Mouse (Mus musculus): ENCODE measurements at regions not wholly inside any gene's neighbourhood (a gene's known extent, or its start where the extent isn't known, plus 50 kb on each side); places are given as distances from the start of the nearest gene placed in this dataset.

DNA sequence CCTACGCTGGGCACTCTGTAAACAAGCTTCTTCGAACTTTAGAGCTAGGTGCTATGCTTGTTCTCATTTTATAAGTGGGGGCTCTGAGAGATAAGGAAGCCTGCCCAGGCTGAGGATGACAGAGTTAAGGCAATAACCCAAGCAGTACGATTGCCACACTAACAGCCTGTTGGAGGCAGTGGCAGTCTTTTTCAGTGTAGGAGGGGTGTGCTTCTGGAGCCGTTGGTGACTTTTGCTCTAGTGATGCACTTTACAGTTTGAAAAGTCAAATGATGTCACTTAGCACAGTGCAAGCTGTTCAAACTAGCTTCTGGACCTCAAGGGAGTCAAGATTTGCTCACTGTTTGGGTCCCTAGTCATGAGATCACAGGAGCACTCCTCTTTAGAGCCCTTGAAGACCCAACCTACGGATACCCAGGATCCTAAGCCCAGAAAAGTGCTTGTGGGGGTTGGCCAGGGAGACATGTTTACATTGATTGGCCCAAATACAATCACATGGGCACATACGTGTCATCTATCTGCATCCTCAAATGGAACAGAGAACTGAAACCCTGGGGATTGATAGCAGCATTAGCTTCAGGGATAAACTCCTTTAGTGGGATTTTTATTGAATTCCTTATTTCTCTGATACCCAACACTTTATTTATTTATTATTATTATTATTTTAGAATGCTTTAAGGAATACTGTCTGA is 117.7 kb upstream of the Tbl1xr1 start:
- no peak overlapping the region for H3K4me3 ChIP-seq (ENCODE audit: insufficient read depth, low read length)
- H3K4me1 ChIP-seq (ENCODE audit: control insufficient read depth, insufficient read depth, low read length), result peaks cover 14% of the 10 kb centered on the region
- TF ChIP-seq POLR2A (IDR thresholded peaks at IDR 0.05; ENCODE audit: low read depth, low read length), result no peak
- TF ChIP-seq CTCF (IDR thresholded peaks at IDR 0.05; ENCODE audit: borderline replicate concordance, insufficient read depth, low read length), result no peak
- H3K27ac ChIP-seq (ENCODE audit: insufficient read depth, low read length), result no peak overlapping the region

DNA sequence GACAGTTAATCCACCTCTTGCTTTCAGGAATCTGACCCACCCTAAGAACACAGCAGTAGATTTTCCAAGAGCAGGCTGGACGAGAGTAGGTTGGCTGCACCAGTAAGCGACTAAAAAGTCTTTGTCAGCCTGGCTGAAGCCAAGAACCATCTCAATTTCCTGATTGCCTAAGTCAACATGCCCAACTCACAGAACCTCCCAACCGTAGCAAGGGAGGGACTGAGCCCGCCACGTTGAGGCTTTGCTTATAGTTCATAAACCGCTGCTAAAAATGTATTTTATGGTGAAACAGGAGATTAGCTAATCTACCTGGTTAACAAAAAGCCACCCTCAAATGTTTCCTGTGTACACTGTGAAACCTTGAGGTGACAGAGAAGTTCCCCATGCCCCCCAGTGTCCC is 115.4 kb upstream of the Tbl1xr1 start:
- no peak overlapping the region for H3K27ac ChIP-seq (ENCODE audit: insufficient read depth, low read length)
- no peak for TF ChIP-seq CTCF (IDR thresholded peaks at IDR 0.05; ENCODE audit: borderline replicate concordance, insufficient read depth, low read length)
- no peak overlapping the region for H3K4me3 ChIP-seq (ENCODE audit: insufficient read depth, low read length)
- peaks cover 24% of the 10 kb centered on the region for H3K4me1 ChIP-seq (ENCODE audit: control insufficient read depth, insufficient read depth, low read length)

DNA sequence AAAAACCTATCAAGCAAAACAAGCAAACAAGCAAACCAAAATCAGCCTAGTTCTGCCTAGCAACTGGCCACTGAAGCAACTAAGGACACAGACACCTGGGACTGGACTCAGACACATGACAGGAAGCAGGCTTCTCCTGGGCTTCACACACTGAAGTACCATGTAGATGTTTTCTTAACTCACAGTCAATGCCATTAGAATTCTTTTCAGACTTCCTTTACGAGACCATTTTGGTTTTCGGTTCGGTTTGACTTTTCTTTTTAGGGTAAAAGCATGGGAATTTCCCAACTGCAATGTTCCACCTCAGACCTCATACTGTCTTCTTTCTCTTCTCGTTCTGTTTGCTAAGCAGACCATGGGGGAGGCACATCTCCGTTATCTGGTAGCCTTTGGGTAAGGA is 114.7 kb upstream of the Tbl1xr1 start:
- no peak overlapping the region for H3K4me3 ChIP-seq (ENCODE audit: insufficient read depth, low read length)
- H3K27ac ChIP-seq (ENCODE audit: insufficient read depth, low read length), result peak overlapping the region; percentile 92
- peaks cover 24% of the 10 kb centered on the region for H3K4me1 ChIP-seq (ENCODE audit: control insufficient read depth, insufficient read depth, low read length)
- TF ChIP-seq CTCF (IDR thresholded peaks at IDR 0.05; ENCODE audit: borderline replicate concordance, insufficient read depth, low read length) (no peak), POLR2A (IDR thresholded peaks at IDR 0.05; ENCODE audit: low read depth, low read length) (no peak)

DNA sequence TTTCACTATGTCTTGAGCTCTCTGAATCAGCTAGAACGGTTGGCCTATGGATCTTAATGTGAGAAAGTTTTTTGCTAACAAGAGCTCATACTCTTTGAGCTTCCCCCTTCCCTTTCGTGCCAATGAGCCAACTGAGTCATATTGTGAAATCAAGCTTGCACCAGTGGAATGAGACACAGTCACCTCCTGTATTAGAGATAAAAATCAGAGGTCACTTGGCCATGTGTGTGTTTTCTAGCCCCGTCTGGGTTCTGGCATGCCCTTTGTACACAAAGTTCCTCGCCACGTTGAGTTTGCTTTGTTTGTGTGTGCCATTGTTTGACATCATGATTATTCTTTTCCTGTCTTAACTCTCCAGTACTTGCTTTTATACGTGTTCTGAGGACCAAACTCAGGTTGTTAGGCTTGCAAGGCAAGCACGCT is 114.1 kb upstream of the Tbl1xr1 start:
- no peak overlapping the region for H3K4me3 ChIP-seq (ENCODE audit: insufficient read depth, low read length)
- TF ChIP-seq POLR2A (IDR thresholded peaks at IDR 0.05; ENCODE audit: low read depth, low read length), result no peak
- TF ChIP-seq CTCF (IDR thresholded peaks at IDR 0.05; ENCODE audit: borderline replicate concordance, insufficient read depth, low read length), result no peak
- peak overlapping the region; percentile 92 for H3K27ac ChIP-seq (ENCODE audit: insufficient read depth, low read length)
- peaks cover 24% of the 10 kb centered on the region for H3K4me1 ChIP-seq (ENCODE audit: control insufficient read depth, insufficient read depth, low read length)

DNA sequence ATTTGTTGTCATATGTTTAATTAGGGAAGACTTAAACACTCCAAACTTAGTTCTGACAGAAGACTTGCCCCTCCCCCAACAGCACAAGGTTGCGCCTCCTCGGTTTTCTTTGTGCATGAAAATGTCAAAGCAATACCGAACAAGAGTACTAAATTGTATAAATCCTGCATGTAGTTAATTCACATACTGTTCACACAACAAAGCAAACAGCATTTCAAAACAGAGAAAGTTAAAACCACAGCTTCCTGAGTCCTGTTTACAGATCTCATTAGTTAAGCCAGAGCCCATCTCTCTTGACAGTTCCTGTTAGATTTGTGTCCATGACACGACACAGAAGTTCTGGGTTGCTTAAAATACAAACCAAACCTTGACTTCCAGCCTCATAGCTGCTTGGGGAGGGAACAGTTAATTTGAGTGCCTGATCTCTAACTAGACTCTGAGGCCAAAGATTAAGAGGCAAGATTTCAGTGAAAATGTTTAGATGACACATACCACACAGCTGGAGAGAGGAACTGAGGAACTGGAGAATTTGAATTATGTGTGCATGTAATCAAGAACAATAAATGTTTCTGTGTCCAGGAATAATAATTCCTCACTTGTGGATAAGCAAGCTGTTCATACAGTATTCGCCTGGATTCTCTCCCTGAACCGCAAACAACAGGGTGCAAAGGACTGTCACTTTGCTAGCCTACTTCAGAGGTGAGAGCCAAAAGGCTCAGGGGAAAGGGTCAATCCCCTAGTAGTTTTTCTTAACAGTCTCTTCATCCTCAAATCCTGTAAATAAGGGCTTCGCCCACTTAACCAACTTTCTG is 113.3 kb upstream of the Tbl1xr1 start:
- H3K27ac ChIP-seq (ENCODE audit: insufficient read depth, low read length), result peak overlapping the region; percentile 92
- peaks cover 24% of the 10 kb centered on the region for H3K4me1 ChIP-seq (ENCODE audit: control insufficient read depth, insufficient read depth, low read length)
- TF ChIP-seq POLR2A (IDR thresholded peaks at IDR 0.05; ENCODE audit: low read depth, low read length) (no peak), CTCF (IDR thresholded peaks at IDR 0.05; ENCODE audit: borderline replicate concordance, insufficient read depth, low read length) (no peak)
- H3K4me3 ChIP-seq (ENCODE audit: insufficient read depth, low read length), result no peak overlapping the region

DNA sequence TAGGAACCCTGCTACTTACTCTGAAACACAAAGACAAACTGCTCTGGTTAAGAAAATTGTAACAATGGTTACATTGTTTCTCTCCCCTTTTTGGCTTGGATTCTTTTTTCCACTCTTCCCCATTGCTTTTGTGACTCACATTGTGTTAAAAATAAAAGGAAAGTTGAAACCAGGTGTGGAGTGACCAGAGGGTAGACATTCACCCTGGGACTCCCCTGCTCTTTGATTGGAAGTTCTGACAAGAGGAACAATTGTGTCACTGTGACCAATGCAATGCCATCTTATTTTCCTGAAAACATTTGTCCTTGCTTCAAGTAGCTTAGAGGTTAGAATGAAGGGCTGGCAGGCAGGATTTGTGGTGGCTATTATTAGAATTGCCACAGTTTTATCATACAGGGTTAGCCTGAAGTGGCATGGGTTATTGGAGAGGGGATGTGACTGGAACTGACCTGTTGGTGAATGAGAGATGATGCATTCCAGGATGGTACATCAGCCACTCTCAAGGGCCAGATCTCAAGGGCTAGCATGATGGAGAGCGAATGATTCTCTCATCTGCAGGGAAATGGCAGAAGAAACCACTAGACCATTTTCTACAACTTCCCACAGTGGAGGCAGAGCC is 112.6 kb upstream of the Tbl1xr1 start:
- peak overlapping the region; percentile 92 for H3K27ac ChIP-seq (ENCODE audit: insufficient read depth, low read length)
- H3K4me1 ChIP-seq (ENCODE audit: control insufficient read depth, insufficient read depth, low read length), result peaks cover 24% of the 10 kb centered on the region
- TF ChIP-seq POLR2A (IDR thresholded peaks at IDR 0.05; ENCODE audit: low read depth, low read length) (no peak), CTCF (IDR thresholded peaks at IDR 0.05; ENCODE audit: borderline replicate concordance, insufficient read depth, low read length) (no peak)
- no peak overlapping the region for H3K4me3 ChIP-seq (ENCODE audit: insufficient read depth, low read length)

DNA sequence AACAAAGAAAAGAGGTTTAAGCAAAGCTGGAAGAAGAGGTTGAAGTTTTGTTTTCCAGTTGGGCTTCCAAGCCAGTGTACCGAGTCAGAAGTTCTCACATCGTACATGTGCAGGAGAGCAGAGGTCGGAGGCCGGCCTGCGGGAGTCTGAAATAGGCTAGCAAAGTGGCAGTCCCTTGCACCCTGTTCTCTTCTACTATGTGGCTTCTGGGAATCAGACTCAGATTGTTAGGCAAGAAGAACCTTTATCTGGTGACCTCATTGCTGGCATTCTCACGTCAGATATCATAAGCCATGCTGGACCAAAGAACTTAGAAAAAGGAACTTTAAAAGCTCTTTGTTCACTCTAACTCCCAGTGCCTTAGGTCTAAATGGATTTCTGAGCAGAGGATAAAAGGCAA is 112.0 kb upstream of the Tbl1xr1 start:
- Histone ChIP-seq H3K4me3 (ENCODE audit: insufficient read depth, low read length) (no peak overlapping the region), H3K27ac (ENCODE audit: insufficient read depth, low read length) (peak overlapping the region; percentile 30; the same call in 1 of the 2 replicates), H3K4me1 (ENCODE audit: control insufficient read depth, insufficient read depth, low read length) (peaks cover 24% of the 10 kb centered on the region)
- TF ChIP-seq CTCF (IDR thresholded peaks at IDR 0.05; ENCODE audit: borderline replicate concordance, insufficient read depth, low read length), result no peak
- TF ChIP-seq POLR2A (IDR thresholded peaks at IDR 0.05; ENCODE audit: low read depth, low read length), result no peak

DNA sequence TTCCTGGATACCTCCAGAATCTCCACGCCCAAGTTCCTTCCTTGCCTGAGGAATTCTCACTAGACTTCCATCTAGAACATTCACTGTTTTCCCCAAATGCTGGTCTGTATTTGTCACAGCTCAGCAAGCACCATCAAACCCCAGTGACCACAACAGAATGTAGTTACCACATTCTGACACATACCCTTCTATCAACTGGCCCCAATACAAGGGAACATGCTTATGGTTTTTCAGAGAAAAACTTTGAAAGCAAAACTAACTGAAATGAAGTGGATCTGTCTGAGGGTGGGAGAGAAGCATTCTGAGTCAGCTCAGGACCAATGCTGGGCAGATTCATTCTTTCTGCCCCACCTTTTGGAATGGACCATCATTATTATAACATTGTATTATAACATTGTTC is 110.9 kb upstream of the Tbl1xr1 start:
- peak overlapping the region; percentile 74 for H3K27ac ChIP-seq (ENCODE audit: insufficient read depth, low read length)
- H3K4me1 ChIP-seq (ENCODE audit: control insufficient read depth, insufficient read depth, low read length), result peaks cover 24% of the 10 kb centered on the region
- TF ChIP-seq CTCF (IDR thresholded peaks at IDR 0.05; ENCODE audit: borderline replicate concordance, insufficient read depth, low read length) (no peak), POLR2A (IDR thresholded peaks at IDR 0.05; ENCODE audit: low read depth, low read length) (no peak)
- no peak overlapping the region for H3K4me3 ChIP-seq (ENCODE audit: insufficient read depth, low read length)

DNA sequence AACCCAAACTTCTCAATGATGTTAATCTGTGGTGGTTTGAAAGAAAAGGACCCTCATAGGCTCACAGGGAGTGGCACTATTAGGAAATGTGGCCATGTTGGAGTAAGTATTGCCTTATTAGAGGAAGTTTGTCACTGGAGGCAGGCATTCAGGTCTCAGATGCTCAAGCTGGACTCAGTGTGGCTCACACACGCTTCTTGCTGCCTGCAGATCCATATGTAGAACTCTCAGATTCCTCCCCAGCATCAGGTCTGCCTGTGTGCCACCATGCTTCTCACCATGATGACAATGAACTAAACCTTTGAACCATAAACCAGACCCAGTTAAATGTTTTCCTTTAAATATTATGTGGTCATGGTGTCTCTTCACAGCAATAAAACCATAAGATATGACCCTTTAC is 104.7 kb upstream of the Tbl1xr1 start:
- TF ChIP-seq POLR2A (IDR thresholded peaks at IDR 0.05; ENCODE audit: low read depth, low read length) (no peak), CTCF (IDR thresholded peaks at IDR 0.05; ENCODE audit: borderline replicate concordance, insufficient read depth, low read length) (no peak)
- Histone ChIP-seq H3K4me3 (ENCODE audit: insufficient read depth, low read length) (no peak overlapping the region), H3K4me1 (ENCODE audit: control insufficient read depth, insufficient read depth, low read length) (no peaks in the 10 kb centered on the region), H3K27ac (ENCODE audit: insufficient read depth, low read length) (no peak overlapping the region)

DNA sequence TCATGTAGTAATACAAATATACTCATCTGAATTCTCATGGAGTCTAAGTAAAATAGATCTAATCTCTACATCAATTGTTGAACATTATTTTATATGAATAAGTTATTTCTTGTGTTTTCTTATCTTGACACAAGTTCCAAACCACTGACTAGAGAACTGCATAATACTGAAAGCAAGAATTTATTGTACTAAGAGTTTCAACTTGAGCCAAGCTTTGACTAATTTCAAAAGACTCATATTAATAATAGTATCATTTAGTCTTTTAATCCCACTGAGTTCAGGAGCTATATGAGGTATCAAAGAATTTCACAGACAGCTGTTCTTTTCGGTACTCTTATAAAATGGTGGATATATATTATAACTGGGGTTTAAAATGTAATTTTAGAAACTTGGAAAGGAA is 103.3 kb upstream of the Tbl1xr1 start:
- no peak overlapping the region for H3K27ac ChIP-seq (ENCODE audit: insufficient read depth, low read length)
- H3K4me3 ChIP-seq (ENCODE audit: insufficient read depth, low read length), result no peak overlapping the region
- no peak for TF ChIP-seq POLR2A (IDR thresholded peaks at IDR 0.05; ENCODE audit: low read depth, low read length)
- no peaks in the 10 kb centered on the region for H3K4me1 ChIP-seq (ENCODE audit: control insufficient read depth, insufficient read depth, low read length)

Measured in embryonic fibroblast, embryonic 13.5 days (primary cell).